Mouse (Mus musculus) CD4-positive, CD25-positive, alpha-beta regulatory T cell (primary cell): ENCODE measurements around the gene Bcl2a1d. TPM values are rescaled to one million over a fixed set of nuclear protein-coding genes. Genes with fewer than 3 reads are reported as not detected.

Experiments
- polyA plus RNA-seq: library from polyadenylated mRNA; unstranded; fragments of 100-300 nt; shearing (Covaris generic); gene quantifications from one replicate; pipeline ENCODE4 v1.2.1, GENCODE M21; 2017

Gene Bcl2a1d
- polyA plus RNA-seq = 36.5 TPM

GRCm38 (mm10) chr9:88731728-88732127 lies at the start of gene Bcl2a1d:
TSS of gene Bcl2a1d (minus strand) at chr9:88731914.

GRCm38 (mm10) chr9:88719989-88720537 lies 11.7 kb downstream of the Bcl2a1d start, which contains the start of gene Mthfsl:
TSS of gene Mthfsl (minus strand) at chr9:88720296.

Other genes starting within 250 kb of the Bcl2a1d start
- 78.7 TPM for gene Syncrip, start 249.3 kb downstream of the Bcl2a1d start, polyA plus RNA-seq
- 17.4 TPM for gene Zfp949, start 183.9 kb downstream of the Bcl2a1d start, polyA plus RNA-seq
- gene Trim43a, start 151.0 kb downstream of the Bcl2a1d start, polyA plus RNA-seq = not detected
- gene Mthfsl, start 11.6 kb downstream of the Bcl2a1d start, polyA plus RNA-seq = 93.4 TPM
- gene Trim43c, start 107.2 kb upstream of the Bcl2a1d start, polyA plus RNA-seq = not detected
- gene Bcl2a1a, start 225.0 kb upstream of the Bcl2a1d start, polyA plus RNA-seq = 0.24 TPM